Mouse (Mus musculus) neural tube, embryonic 14.5 days (tissue): ENCODE measurements around the gene AC131692.1. TPM values are rescaled to one million over a fixed set of nuclear protein-coding genes. Genes with fewer than 3 reads are reported as not detected.
A peak's percentile ranks its signal among the peaks of the same experiment; 100 is the strongest.

Experiments used
- ATAC-seq: fragments of 200-750 bp; cut with Nextera tagmentation; 2 replicates; pipeline ENCODE4 v1.8.0; 2017; ENCODE audit warnings: low read depth, mild to moderate bottlenecking, moderate TSS enrichment, moderate library complexity
- H3K27ac ChIP-seq: fragments of 300-500 bp; sonication (generic); 2 replicates; pipeline ENCODE4 v1.5.1; 2014; ENCODE audit warnings: low read depth, mild to moderate bottlenecking, control low read depth, low read length, moderate library complexity, mixed read lengths
- H3K27me3 ChIP-seq: fragments of 300-500 bp; sonication (generic); 2 replicates; pipeline ENCODE4 v1.6.1; 2014; ENCODE audit warnings: low read length; ENCODE audit not compliant: control insufficient read depth, insufficient read depth
- H3K36me3 ChIP-seq: fragments of 300-500 bp; sonication (generic); 2 replicates; pipeline ENCODE4 v1.6.1; 2014; ENCODE audit warnings: low read length, mixed read lengths; ENCODE audit not compliant: control insufficient read depth, insufficient read depth
- H3K4me1 ChIP-seq: fragments of 300-500 bp; sonication (generic); 2 replicates; pipeline ENCODE4 v1.6.1; 2014; ENCODE audit warnings: low read length; ENCODE audit not compliant: control insufficient read depth, insufficient read depth
- H3K4me2 ChIP-seq: fragments of 300-500 bp; sonication (generic); 2 replicates; pipeline ENCODE4 v1.6.1; 2014; ENCODE audit warnings: mild to moderate bottlenecking, low read depth, low read length, control low read depth
- H3K4me3 ChIP-seq: fragments of 300-500 bp; sonication (generic); 2 replicates; pipeline ENCODE4 v1.5.1; 2014; ENCODE audit warnings: low read depth, low read length, control low read depth, mixed read lengths
- H3K9ac ChIP-seq: fragments of 300-500 bp; sonication (generic); replicated peaks from 2 replicates; pipeline ENCODE4 v1.6.1; 2014; ENCODE audit warnings: low read depth, mild to moderate bottlenecking, control low read depth, low read length, mixed read lengths
- H3K9me3 ChIP-seq: fragments of 300-500 bp; sonication (generic); 2 replicates; pipeline ENCODE4 v1.6.1; 2016; ENCODE audit warnings: low read length; ENCODE audit not compliant: control insufficient read depth
- WGBS: fragments of 180-500 bp; shearing (Covaris S2); extraction: QIAGEN DNeasy Blood & Tissue Kit; methylation state at CpG from one replicate; pipeline ENCODE4 v1.1.7; 2014; 5-methylcytosine and 5-hydroxymethylcytosine counted together
- polyA plus RNA-seq: library from polyadenylated mRNA; unstranded; fragments of >200 nt; fragmentation: Nextera tagmentation; extraction: Ambion mirVana; gene quantifications from 2 replicates; pipeline ENCODE4 v1.2.1, GENCODE M21; 2014

Gene AC131692.1
- polyA plus RNA-seq, 1 experiment from 2014 or later, result not detected

GRCm38 (mm10) chr19:6056696-6057095 is 37.5 kb upstream of the AC131692.1 start:
- no peak for ATAC-seq

GRCm38 (mm10) chr19:6057313-6058096 is 36.7 kb upstream of the AC131692.1 start, which contains the start of the genes Mrpl49 and Fau:
Gene Mrpl49 (minus strand): TSS chr19:6057785.
Gene Fau (plus strand): TSS chr19:6057844.
- Histone ChIP-seq H3K9ac (peak within 1 kb of the TSS; percentile 79), H3K27me3 (no peaks in the 10 kb centered on the region), H3K4me1 (peaks cover 23% of the 10 kb centered on the region), H3K4me2 (peak within 1 kb of the TSS; percentile 83), H3K36me3 (peaks cover 25% of the 10 kb centered on the region), H3K9me3 (no peaks in the 10 kb centered on the region), H3K27ac (peak within 1 kb of the TSS; percentile 83), H3K4me3 (peak within 1 kb of the TSS; percentile 78)
- peak; percentile 85 for ATAC-seq
- WGBS, result 0% methylated on average over 63 of the region's 63 CpGs

More at GRCm38 (mm10) chr19:6056696-6057095, 37.5 kb upstream of the AC131692.1 start:
- no peaks in the 10 kb centered on the region for H3K27me3 ChIP-seq
- peak overlapping the region; percentile 79; the same call in 1 of the 2 replicates for H3K9ac ChIP-seq
- no peaks in the 10 kb centered on the region for H3K9me3 ChIP-seq
- H3K36me3 ChIP-seq, result peaks cover 33% of the 10 kb centered on the region
- H3K27ac ChIP-seq, result no peak overlapping the region
- H3K4me2 ChIP-seq, result peak overlapping the region; percentile 79
- peak overlapping the region; percentile 78 for H3K4me3 ChIP-seq
- H3K4me1 ChIP-seq, result peaks cover 15% of the 10 kb centered on the region
- 68% methylated on average over 4 of the region's 4 CpGs for WGBS

- Histone ChIP-seq H3K27ac (no peak overlapping the region), H3K4me2 (peak overlapping the region; percentile 83), H3K4me1 (peaks cover 26% of the 10 kb centered on the region), H3K9ac (peak overlapping the region; percentile 79), H3K27me3 (no peaks in the 10 kb centered on the region), H3K4me3 (peak overlapping the region; percentile 78), H3K9me3 (no peaks in the 10 kb centered on the region), H3K36me3 (peaks cover 16% of the 10 kb centered on the region)
- ATAC-seq, result no peak
- 35% methylated on average over 5 of the region's 5 CpGs for WGBS
Observed at GRCm38 (mm10) chr19:6058513-6058912, 35.7 kb upstream of the AC131692.1 start.

GRCm38 (mm10) chr19:6058966-6059365 is 35.3 kb upstream of the AC131692.1 start:
- H3K9me3 ChIP-seq, result no peaks in the 10 kb centered on the region
- peak overlapping the region; percentile 83 for H3K4me2 ChIP-seq
- WGBS, result 85% methylated on average over 5 of the region's 5 CpGs
- H3K27ac ChIP-seq, result no peak overlapping the region
- H3K9ac ChIP-seq, result no peak overlapping the region
- H3K27me3 ChIP-seq, result no peaks in the 10 kb centered on the region
- H3K36me3 ChIP-seq, result peaks cover 11% of the 10 kb centered on the region
- no peak for ATAC-seq
- H3K4me3 ChIP-seq, result peak overlapping the region; percentile 78; the same call in 1 of the 2 replicates
- H3K4me1 ChIP-seq, result peaks cover 26% of the 10 kb centered on the region

GRCm38 (mm10) chr19:6061021-6061533 is 33.1 kb upstream of the AC131692.1 start, which contains the start of gene Znhit2:
Gene Znhit2 (plus strand): TSS chr19:6061192.
- under 1% methylated on average over 58 of the region's 58 CpGs for WGBS
- Histone ChIP-seq H3K9me3 (no peaks in the 10 kb centered on the region), H3K27ac (peak within 1 kb of the TSS; percentile 85), H3K4me2 (peak within 1 kb of the TSS; percentile 100), H3K36me3 (no peaks in the 10 kb centered on the region; the same call in 1 of the 2 replicates), H3K4me3 (peak within 1 kb of the TSS; percentile 84), H3K4me1 (peaks cover 28% of the 10 kb centered on the region), H3K27me3 (no peaks in the 10 kb centered on the region), H3K9ac (peak within 1 kb of the TSS; percentile 87)
- peak; percentile 70 for ATAC-seq

- ATAC-seq, result no peak
- H3K36me3 ChIP-seq, result no peaks in the 10 kb centered on the region; the same call in 1 of the 2 replicates
- peak overlapping the region; percentile 87 for H3K9ac ChIP-seq
- no peaks in the 10 kb centered on the region for H3K9me3 ChIP-seq
- H3K4me2 ChIP-seq, result peak overlapping the region; percentile 100
- H3K4me3 ChIP-seq, result peak overlapping the region; percentile 84
- H3K27me3 ChIP-seq, result no peaks in the 10 kb centered on the region
- 1% methylated on average over 44 of the region's 44 CpGs for WGBS
- peak overlapping the region; percentile 85 for H3K27ac ChIP-seq
- peaks cover 28% of the 10 kb centered on the region for H3K4me1 ChIP-seq
Observed at GRCm38 (mm10) chr19:6061641-6062302, 32.4 kb upstream of the AC131692.1 start.

- H3K4me3 ChIP-seq, result peak overlapping the region; percentile 84
- peak overlapping the region; percentile 87 for H3K9ac ChIP-seq
- no peaks in the 10 kb centered on the region; the same call in 1 of the 2 replicates for H3K36me3 ChIP-seq
- no peaks in the 10 kb centered on the region for H3K9me3 ChIP-seq
- 71% methylated on average over 5 of the region's 5 CpGs for WGBS
- H3K27ac ChIP-seq, result peak overlapping the region; percentile 85; the same call in 1 of the 2 replicates
- peaks cover 28% of the 10 kb centered on the region for H3K4me1 ChIP-seq
- H3K27me3 ChIP-seq, result no peaks in the 10 kb centered on the region
- ATAC-seq, result no peak
- peak overlapping the region; percentile 100 for H3K4me2 ChIP-seq
Observed at GRCm38 (mm10) chr19:6062418-6062817, 31.8 kb upstream of the AC131692.1 start.

- no peaks in the 10 kb centered on the region for H3K27me3 ChIP-seq
- H3K9ac ChIP-seq, result no peak overlapping the region
- peaks cover 29% of the 10 kb centered on the region for H3K4me1 ChIP-seq
- no peak overlapping the region for H3K4me3 ChIP-seq
- no peaks in the 10 kb centered on the region; the same call in 1 of the 2 replicates for H3K36me3 ChIP-seq
- 97% methylated on average over 6 of the region's 6 CpGs for WGBS
- no peak overlapping the region for H3K27ac ChIP-seq
- H3K9me3 ChIP-seq, result no peaks in the 10 kb centered on the region
- no peak for ATAC-seq
- H3K4me2 ChIP-seq, result no peak overlapping the region
Observed at GRCm38 (mm10) chr19:6063081-6063480, 31.1 kb upstream of the AC131692.1 start.
